Mouse (Mus musculus) ES-E14 (cell line): ENCODE measurements at regions not wholly inside any gene's neighbourhood (a gene's known extent, or its start where the extent isn't known, plus 50 kb on each side); places are given as distances from the start of the nearest gene placed in this dataset.

Source experiments
- HCFC1 ChIP-seq: IDR thresholded peaks from 2 replicates; pipeline ENCODE4 v1.6.1; 2012; ENCODE audit warnings: low read length, inconsistent platforms, borderline replicate concordance; ENCODE audit not compliant: insufficient read depth
- MAFK ChIP-seq: IDR thresholded peaks from 2 replicates; pipeline ENCODE4 v1.6.1; 2014; ENCODE audit warnings: mild to moderate bottlenecking, low read depth, low read length, inconsistent platforms; ENCODE audit not compliant: insufficient read depth
- ZNF384 ChIP-seq: IDR thresholded peaks from 2 replicates; pipeline ENCODE4 v1.6.1; 2012; ENCODE audit warnings: low read depth, low read length, inconsistent platforms

GRCm38 (mm10) chr1:102288288-102288687 is 2480.0 kb upstream of the Cdh20 start:
- TF ChIP-seq MAFK, result no peak
- TF ChIP-seq HCFC1, result no peak
- TF ChIP-seq ZNF384, result no peak
